Mouse (Mus musculus) kidney, postnatal 0 days (tissue): ENCODE data around the gene Alpl. TPM values are rescaled to one million over a fixed set of nuclear protein-coding genes. Genes with fewer than 3 reads are reported as not detected.

Experiments
- ATAC-seq: fragments of 200-750 bp; cut with Nextera tagmentation; replicated peaks from 2 replicates; pipeline ENCODE4 v1.8.0; 2017; ENCODE audit warnings: low read depth, moderate number of reproducible peaks, moderate TSS enrichment, moderate library complexity; ENCODE audit not compliant: low FRiP score
- DNase-seq: peaks from one replicate; pipeline ENCODE4 v3.0.0-alpha.2; 2016; ENCODE audit warnings: low spot score
- H3K27ac ChIP-seq: fragments of 300-500 bp; sonication (generic); 2 replicates; pipeline ENCODE4 v1.5.1; 2014; ENCODE audit warnings: mild to moderate bottlenecking
- H3K27me3 ChIP-seq: fragments of 300-500 bp; sonication (generic); 2 replicates; pipeline ENCODE4 v1.6.1; 2014; ENCODE audit warnings: low read length, mixed read lengths; ENCODE audit not compliant: insufficient read depth
- H3K36me3 ChIP-seq: fragments of 300-500 bp; sonication (generic); 2 replicates; pipeline ENCODE4 v1.6.1; 2014; ENCODE audit warnings: low read length, mixed read lengths; ENCODE audit not compliant: insufficient read depth
- H3K4me1 ChIP-seq: fragments of 300-500 bp; sonication (generic); replicated peaks from 2 replicates; pipeline ENCODE4 v1.6.1; 2014; ENCODE audit warnings: antibody characterized with exemption, low read length, mixed read lengths; ENCODE audit not compliant: insufficient read depth
- H3K4me2 ChIP-seq: fragments of 300-500 bp; sonication (generic); 2 replicates; pipeline ENCODE4 v1.6.1; 2014; ENCODE audit warnings: mild to moderate bottlenecking, low read length, moderate library complexity, mixed read lengths
- H3K4me3 ChIP-seq: fragments of 300-500 bp; sonication (generic); replicated peaks from 2 replicates; pipeline ENCODE4 v1.5.1; 2014; ENCODE audit warnings: low read depth, low read length
- H3K9ac ChIP-seq: fragments of 300-500 bp; sonication (generic); 2 replicates; pipeline ENCODE4 v1.6.1; 2014; ENCODE audit warnings: low read depth, low read length
- H3K9me3 ChIP-seq: fragments of 300-500 bp; sonication (generic); replicated peaks from 2 replicates; pipeline ENCODE4 v1.6.1; 2016; ENCODE audit warnings: low read length, inconsistent platforms, mixed read lengths
- CTCF ChIP-seq: IDR thresholded peaks from 2 replicates; pipeline ENCODE4 v1.5.1; 2016; ENCODE audit warnings: antibody characterized with exemption, low read depth, mild to moderate bottlenecking, moderate library complexity
- WGBS: fragments of 180-500 bp; shearing (Covaris S2); extraction: QIAGEN DNeasy Blood & Tissue Kit; methylation state at CpG from one replicate; pipeline ENCODE4 v1.1.7; 2014; 5-methylcytosine and 5-hydroxymethylcytosine counted together
- polyA plus RNA-seq: library from polyadenylated mRNA; unstranded; fragments of >200 nt; fragmentation: Nextera tagmentation; extraction: Ambion mirVana; gene quantifications from 2 replicates; pipeline ENCODE4 v1.2.1, GENCODE M21; 2015

Alpl gene
- polyA plus RNA-seq, 1 experiment from 2014 or later = 34.3 TPM

DNA sequence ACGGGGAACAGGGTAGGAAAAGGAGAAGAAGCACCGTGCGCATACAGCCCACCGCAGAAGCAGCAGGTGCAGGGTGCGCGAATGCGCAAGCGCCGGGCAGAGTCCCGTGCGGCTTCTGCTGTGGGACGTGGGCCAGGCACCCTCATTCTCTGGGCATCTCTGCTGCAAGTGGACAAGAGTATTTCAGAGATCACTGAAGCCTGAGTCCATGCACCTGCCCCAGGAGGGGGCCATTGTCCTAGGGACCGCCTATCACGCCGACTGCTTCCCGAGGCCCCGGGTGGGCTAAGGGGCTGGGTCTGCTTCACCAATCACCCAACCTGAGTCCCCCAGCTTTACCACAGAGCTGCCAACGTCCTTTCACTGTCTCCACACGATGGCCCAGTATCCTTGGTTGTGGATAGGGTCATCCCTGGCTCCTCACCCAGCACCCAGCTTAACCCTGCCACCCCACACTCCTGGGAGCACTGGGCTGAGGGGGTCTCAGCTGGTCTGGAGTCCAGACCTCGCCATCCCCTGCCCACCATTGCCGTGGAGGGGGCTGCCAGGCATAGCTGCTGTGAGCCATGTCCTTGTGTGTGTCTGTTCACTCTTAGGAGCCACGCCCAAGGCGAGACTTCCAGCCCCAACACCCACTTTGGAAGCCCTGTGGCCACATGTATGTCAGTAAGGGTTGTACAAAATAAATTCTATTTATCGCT, 66.9 kb downstream of the Alpl start:
- Histone ChIP-seq H3K4me2 (peak overlapping the region; percentile 37), H3K4me1 (no peaks in the 10 kb centered on the region; the same call in 1 of the 2 replicates), H3K27ac (no peak overlapping the region), H3K27me3 (peaks cover 13% of the 10 kb centered on the region; the same call in 1 of the 2 replicates), H3K9me3 (no peaks in the 10 kb centered on the region), H3K36me3 (no peaks in the 10 kb centered on the region), H3K9ac (no peak overlapping the region), H3K4me3 (0 out of 2 replicates have a peak overlapping the region, but pooled peaks have one; percentile 11)
- DNase-seq = no peak
- TF ChIP-seq CTCF = no peak
- 21% methylated on average over 24 of the region's 24 CpGs for WGBS
- no peak for ATAC-seq

DNA sequence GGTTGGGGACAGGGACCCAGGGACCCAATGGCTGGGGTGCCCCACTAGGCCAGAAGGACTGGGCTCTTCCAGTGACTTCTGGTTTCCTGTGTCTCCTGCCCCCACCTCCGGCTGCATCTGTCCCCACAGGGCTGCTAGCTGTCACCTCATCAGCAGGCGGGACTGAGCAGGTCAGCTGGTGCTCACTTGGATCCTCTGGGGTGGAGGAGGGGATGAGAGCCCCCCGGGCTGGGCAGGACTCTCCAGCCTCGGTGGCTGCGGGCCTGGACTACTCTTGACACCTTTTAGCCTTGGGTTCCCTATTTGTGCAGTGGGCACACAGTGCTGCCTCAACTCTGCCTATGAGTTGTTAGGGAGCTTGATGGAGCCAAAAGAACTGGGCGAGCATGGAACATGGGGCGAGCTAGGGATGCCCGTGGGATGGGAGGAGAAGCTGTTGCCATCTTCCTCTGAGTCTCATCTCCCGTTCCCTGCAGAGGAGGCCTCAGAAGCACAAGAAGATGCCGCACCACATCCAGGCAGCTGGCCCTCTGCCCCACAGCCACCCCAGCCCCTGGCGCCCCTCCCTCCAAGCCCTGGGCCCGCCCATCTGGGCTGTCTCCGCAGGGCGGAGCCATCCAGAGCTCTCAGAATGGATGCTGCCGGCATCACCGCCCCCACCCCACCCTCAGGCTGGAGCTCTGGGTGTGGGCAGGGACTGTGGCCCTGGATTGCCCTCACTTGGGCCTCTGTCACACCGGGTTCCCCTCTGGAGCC, 67.6 kb downstream of the Alpl start:
- no peak overlapping the region for H3K9ac ChIP-seq
- DNase-seq (no peak), ATAC-seq (no peak)
- TF ChIP-seq CTCF = no peak
- peak overlapping the region; percentile 37 for H3K4me2 ChIP-seq
- H3K9me3 ChIP-seq = no peaks in the 10 kb centered on the region
- 0 out of 2 replicates have a peak overlapping the region, but pooled peaks have one; percentile 11 for H3K4me3 ChIP-seq
- 7% methylated on average over 17 of the region's 17 CpGs for WGBS
- no peaks in the 10 kb centered on the region; the same call in 1 of the 2 replicates for H3K4me1 ChIP-seq
- H3K27me3 ChIP-seq = peaks cover 15% of the 10 kb centered on the region; the same call in 1 of the 2 replicates
- no peak overlapping the region for H3K27ac ChIP-seq
- H3K36me3 ChIP-seq = no peaks in the 10 kb centered on the region

DNA sequence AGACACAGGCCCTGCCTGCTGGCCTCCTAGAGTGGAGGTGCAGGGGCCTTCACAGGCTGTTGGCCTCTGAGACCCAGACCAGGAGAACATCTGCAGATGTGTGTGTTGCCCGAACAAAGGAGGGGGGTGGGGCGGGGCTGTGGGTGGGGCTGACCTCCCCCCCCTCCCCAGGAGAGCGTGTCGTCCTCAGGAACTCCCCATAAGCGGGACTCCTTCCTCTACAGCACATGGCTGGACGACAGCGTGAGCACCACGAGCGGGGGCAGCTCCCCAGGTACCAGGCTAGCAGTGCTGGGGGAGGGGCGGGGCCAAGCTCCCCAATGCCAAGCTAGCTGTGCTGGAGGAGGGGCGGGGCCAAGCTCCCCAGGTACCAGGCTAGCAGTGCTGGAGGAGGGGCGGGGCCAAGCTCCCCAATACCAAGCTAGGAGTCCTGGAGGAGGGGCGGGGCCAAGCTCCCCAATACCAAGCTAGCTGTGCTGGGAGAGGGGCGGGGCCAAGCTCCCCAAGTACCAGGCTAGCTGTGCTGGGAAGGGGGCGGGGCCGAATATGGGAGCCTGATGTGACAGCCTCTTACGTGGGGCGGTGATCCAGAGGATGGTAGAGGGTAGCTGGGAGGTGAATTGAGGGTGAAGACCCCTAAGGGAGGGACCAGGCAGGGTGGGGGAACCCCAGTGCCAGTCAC, 68.5 kb downstream of the Alpl start:
- 10% methylated on average over 17 of the region's 18 CpGs for WGBS
- no peaks in the 10 kb centered on the region for H3K36me3 ChIP-seq
- H3K4me2 ChIP-seq = no peak overlapping the region
- DNase-seq = no peak
- H3K9me3 ChIP-seq = no peaks in the 10 kb centered on the region
- no peak overlapping the region for H3K27ac ChIP-seq
- no peaks in the 10 kb centered on the region; the same call in 1 of the 2 replicates for H3K4me1 ChIP-seq
- no peak overlapping the region for H3K4me3 ChIP-seq
- ATAC-seq = peak; percentile 11; the same call in 1 of the 2 replicates
- no peak for TF ChIP-seq CTCF
- H3K27me3 ChIP-seq = peaks cover 15% of the 10 kb centered on the region; the same call in 1 of the 2 replicates
- H3K9ac ChIP-seq = no peak overlapping the region

DNA sequence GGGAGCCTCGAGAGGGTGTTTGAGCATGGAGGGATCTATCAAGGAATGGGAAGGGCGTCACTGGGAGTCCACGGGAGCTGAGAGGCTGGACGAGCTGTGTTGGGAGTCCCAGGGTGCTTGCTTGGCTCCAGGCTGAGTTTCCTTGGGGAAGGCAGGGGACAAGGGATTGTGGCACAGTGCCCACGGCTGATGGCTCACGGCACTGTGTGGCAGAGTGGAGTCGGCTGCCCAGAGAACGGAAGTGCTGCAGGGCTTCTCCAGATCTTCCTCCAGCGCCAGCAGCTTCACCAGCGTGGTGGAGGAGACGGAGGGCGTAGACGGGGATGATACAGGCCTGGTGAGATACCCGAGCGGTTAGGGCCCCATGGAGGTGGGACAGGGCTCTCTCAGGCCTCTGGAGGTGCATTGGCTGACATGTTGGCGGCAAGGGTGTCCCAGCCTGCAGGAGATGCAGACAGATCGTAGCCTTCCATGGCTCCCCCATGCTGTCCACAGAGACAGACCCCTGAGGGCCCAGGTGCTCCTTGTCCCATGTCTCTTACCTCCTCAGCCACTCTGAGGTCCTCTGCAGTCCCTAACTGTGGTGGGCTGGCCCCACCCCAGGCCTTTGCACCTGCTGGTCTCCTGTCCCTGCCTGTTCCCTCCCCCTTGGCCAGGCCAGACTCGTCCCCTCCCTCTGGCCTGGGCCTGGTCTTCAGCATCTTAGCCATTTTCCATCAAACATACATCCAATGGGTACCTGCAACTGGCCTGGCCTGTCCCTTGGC, 69.3 kb downstream of the Alpl start:
- DNase-seq = no peak
- H3K36me3 ChIP-seq = no peaks in the 10 kb centered on the region
- no peak for ATAC-seq
- no peak overlapping the region for H3K27ac ChIP-seq
- no peak for TF ChIP-seq CTCF
- no peak overlapping the region for H3K4me3 ChIP-seq
- H3K4me2 ChIP-seq = no peak overlapping the region
- no peak overlapping the region for H3K9ac ChIP-seq
- H3K4me1 ChIP-seq = no peaks in the 10 kb centered on the region; the same call in 1 of the 2 replicates
- 84% methylated on average over 18 of the region's 18 CpGs for WGBS
- peaks cover 15% of the 10 kb centered on the region; the same call in 1 of the 2 replicates for H3K27me3 ChIP-seq
- H3K9me3 ChIP-seq = no peaks in the 10 kb centered on the region

DNA sequence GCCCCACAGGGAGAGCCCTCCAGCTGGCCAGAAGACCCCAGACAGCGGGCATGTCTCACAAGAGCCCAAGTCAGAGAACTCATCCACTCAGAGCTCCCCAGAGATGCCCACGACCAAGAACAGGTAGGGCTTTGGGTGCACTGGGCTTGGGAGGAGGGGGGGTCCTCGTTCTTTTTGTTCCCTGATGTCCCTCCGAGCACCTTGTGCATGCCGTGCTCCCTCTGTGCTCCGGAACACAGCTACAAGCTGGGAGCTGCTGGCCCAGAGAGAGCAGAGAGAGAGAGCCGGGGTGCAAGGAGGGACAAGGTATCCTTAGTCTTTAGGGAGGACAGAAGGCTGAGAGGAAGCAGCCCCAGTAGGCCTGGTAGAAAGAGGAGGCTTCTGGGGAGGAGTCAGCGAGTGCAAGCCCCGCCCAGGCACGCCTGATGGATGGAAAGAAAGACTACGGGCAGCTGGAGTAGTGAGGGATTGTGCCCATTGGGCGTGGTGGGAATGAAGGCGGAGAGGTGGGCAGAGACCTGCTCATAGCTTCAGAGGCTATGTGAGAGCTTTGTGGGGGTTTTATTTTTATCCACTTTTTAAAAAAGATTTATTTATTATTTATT, 70.5 kb downstream of the Alpl start:
- Histone ChIP-seq H3K27ac (no peak overlapping the region), H3K9me3 (no peaks in the 10 kb centered on the region), H3K27me3 (peaks cover 15% of the 10 kb centered on the region; the same call in 1 of the 2 replicates), H3K9ac (no peak overlapping the region), H3K36me3 (no peaks in the 10 kb centered on the region), H3K4me1 (no peaks in the 10 kb centered on the region; the same call in 1 of the 2 replicates), H3K4me2 (no peak overlapping the region), H3K4me3 (no peak overlapping the region)
- DNase-seq = no peak
- no peak for ATAC-seq
- WGBS = 74% methylated on average over 13 of the region's 13 CpGs
- TF ChIP-seq CTCF = no peak
